Mouse (Mus musculus) midbrain, embryonic 12.5 days (tissue): ENCODE measurements around the gene Cyp3a13. TPM values are rescaled to one million over a fixed set of nuclear protein-coding genes. Genes with fewer than 3 reads are reported as not detected.
"Not testable (repeated sequence)": the region's sequence is repeated elsewhere in the genome, so short reads cannot be mapped to it uniquely, and the experiment has no call there.

Experiments used
- ATAC-seq: fragments of 200-750 bp; cut with Nextera tagmentation; 2 replicates; pipeline ENCODE4 v1.8.0; 2017; ENCODE audit warnings: low read depth, moderate TSS enrichment, moderate library complexity; ENCODE audit not compliant: low FRiP score
- H3K27ac ChIP-seq: fragments of 300-500 bp; sonication (generic); replicated peaks from 2 replicates; pipeline ENCODE4 v1.5.1; 2016; ENCODE audit warnings: mild to moderate bottlenecking
- H3K27me3 ChIP-seq: fragments of 300-500 bp; sonication (generic); 2 replicates; pipeline ENCODE4 v1.6.1; 2016; ENCODE audit warnings: mild to moderate bottlenecking
- H3K36me3 ChIP-seq: fragments of 300-500 bp; sonication (generic); 2 replicates; pipeline ENCODE4 v1.6.1; 2016
- H3K4me1 ChIP-seq: fragments of 300-500 bp; sonication (generic); 2 replicates; pipeline ENCODE4 v1.6.1; 2016
- H3K4me2 ChIP-seq: fragments of 300-500 bp; sonication (generic); replicated peaks from 2 replicates; pipeline ENCODE4 v1.6.1; 2016; ENCODE audit warnings: mild to moderate bottlenecking, moderate library complexity
- H3K4me3 ChIP-seq: fragments of 300-500 bp; sonication (generic); 2 replicates; pipeline ENCODE4 v1.5.1; 2016; ENCODE audit warnings: mild to moderate bottlenecking
- H3K9ac ChIP-seq: fragments of 300-500 bp; sonication (generic); replicated peaks from 2 replicates; pipeline ENCODE4 v1.6.1; 2016; ENCODE audit warnings: mild to moderate bottlenecking, moderate library complexity
- H3K9me3 ChIP-seq: fragments of 300-500 bp; sonication (generic); 2 replicates; pipeline ENCODE4 v1.6.1; 2016; ENCODE audit warnings: mild to moderate bottlenecking
- WGBS: fragments of 180-500 bp; shearing (Covaris S2); methylation state at CpG from one replicate; pipeline ENCODE4 v1.1.7; 2016; 5-methylcytosine and 5-hydroxymethylcytosine counted together
- polyA plus RNA-seq: library from polyadenylated mRNA; unstranded; fragments of >200 nt; fragmentation: Nextera tagmentation; extraction: Ambion mirVana; gene quantifications from 2 replicates; pipeline ENCODE4 v1.2.1, GENCODE M21; 2016

The Cyp3a13 gene
- polyA plus RNA-seq, 1 experiment from 2014 or later = not detected

DNA sequence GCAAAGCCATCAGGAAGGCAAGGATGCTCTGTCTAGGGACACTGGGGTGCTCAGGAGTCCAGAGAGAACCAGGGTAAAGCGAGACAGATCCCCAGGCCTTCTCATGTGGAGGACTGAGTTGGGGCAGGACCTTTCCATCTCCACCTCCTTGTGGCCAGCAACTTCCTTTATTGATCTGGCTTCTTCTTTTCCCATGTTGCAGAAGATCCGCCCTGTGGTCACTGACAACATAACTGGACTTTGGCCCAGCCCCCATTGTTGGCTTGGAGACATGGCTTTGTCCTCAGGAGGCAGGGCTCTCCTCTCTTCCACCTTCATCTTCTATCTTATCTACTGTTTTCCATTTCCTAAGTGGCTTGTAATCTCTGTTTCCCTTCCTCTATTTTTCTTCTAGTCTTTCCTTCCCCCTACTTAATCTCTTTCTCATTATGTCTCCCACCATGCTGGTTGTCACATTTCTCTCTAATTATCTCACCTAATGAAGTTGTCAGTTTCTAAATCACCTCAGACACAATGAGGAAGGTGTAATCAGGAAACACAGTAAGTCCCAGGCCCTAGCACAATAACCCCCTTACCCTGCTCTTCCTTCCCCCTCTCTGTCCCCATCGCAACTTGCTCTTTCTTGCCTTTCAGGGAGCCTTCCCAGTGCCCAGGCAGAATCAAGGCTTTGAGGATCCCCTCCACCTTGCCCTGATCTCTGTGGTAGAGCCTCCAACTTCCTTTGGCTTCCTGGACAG lies 49.6 kb downstream of the Cyp3a13 start, which contains the start of gene Pilrb2:
Gene Pilrb2 (minus strand): TSS at position 172 of the 737 bp plus-strand sequence.
- H3K27me3 ChIP-seq, ATAC-seq, H3K4me1 ChIP-seq, H3K27ac ChIP-seq, H3K9ac ChIP-seq, H3K4me3 ChIP-seq, H3K9me3 ChIP-seq, H3K4me2 ChIP-seq, H3K36me3 ChIP-seq: not testable (repeated sequence)
- WGBS = 76% methylated on average over 3 of the region's 3 CpGs

DNA sequence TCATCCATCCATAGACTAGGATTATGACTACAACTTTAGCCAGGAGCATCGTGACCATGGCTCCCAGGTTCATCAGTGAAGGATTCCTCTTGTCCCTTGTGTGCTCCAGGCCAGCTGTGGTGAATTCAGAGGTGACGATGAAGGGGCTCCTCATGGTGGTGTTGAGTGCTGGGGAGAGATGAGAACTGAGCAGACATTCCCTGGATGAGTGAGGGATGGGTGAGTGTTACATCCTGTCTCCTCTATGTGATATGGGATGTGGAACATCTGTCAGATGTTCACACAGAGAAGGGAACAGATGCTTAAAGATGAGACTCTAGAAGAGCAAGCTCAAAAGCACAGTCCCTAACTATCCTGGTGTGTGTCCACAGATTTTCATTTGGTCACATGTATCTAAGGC lies 52.8 kb downstream of the Cyp3a13 start:
- not testable (repeated sequence) for H3K4me3 ChIP-seq, H3K4me1 ChIP-seq, H3K36me3 ChIP-seq, H3K27ac ChIP-seq, ATAC-seq, H3K27me3 ChIP-seq, H3K9ac ChIP-seq, H3K4me2 ChIP-seq, H3K9me3 ChIP-seq
- 72% methylated on average over 2 of the region's 2 CpGs for WGBS

DNA sequence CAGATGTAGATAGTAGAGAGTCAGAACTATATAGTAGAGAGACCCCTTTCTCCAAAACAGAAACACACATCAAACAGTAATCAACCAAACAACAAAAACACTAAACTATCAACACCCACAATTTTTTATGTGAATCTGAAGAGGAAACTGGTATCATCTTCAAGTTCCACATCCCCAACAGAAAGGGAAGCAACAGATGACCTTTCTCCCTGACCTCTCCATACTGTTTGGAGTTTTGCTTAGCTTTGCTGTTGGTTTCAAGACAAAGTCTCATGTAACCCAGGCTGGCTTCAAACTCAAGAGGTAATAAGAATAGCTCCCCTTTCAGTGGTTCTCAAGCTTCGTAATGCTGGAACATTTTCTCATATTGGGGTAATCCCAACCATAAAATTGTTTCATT lies 57.4 kb downstream of the Cyp3a13 start:
- WGBS = 83% methylated on average over 1 of the region's 1 CpGs
- not testable (repeated sequence) for H3K4me3 ChIP-seq, H3K27ac ChIP-seq, H3K27me3 ChIP-seq, H3K36me3 ChIP-seq, H3K4me1 ChIP-seq, H3K9me3 ChIP-seq, ATAC-seq, H3K9ac ChIP-seq, H3K4me2 ChIP-seq

DNA sequence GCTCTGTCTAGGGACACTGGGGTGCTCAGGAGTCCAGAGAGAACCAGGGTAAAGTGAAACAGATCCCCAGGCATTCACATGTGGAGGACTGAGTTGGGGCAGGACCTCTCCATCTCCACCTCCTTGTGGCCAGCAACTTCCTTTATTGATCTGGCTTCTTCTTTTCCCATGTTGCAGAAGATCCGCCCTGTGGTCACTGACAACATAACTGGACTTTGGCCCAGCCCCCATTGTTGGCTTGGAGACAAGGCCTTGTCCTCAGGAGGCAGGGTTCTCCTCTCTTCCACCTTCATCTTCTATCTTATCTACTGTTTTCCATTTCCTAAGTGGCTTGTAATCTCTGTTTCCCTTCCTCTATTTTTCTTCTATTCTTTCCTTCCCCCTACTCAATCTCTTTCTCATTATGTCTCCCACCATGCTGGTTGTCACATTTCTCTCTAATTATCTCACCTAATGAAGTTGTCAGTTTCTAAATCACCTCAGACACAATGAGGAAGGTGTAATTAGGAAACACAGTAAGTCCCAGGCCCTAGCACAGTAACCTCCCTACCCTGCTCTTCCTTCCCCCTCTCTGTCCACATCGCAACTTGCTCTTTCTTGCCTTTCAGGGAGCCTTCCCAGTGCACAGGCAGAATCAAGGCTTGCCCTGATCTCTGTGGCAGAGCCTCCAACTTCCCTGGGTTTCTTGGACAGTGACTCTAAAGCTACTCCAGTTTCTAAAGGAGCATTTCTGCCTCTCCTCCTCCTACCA lies 63.3 kb downstream of the Cyp3a13 start, which contains the start of gene Pilrb1:
Gene Pilrb1 (minus strand): TSS at position 147 of the 751 bp plus-strand sequence.
- H3K36me3 ChIP-seq, H3K4me1 ChIP-seq, H3K9me3 ChIP-seq, ATAC-seq, H3K4me3 ChIP-seq, H3K27me3 ChIP-seq, H3K27ac ChIP-seq, H3K4me2 ChIP-seq, H3K9ac ChIP-seq: not testable (repeated sequence)
- 68% methylated on average over 2 of the region's 2 CpGs for WGBS

DNA sequence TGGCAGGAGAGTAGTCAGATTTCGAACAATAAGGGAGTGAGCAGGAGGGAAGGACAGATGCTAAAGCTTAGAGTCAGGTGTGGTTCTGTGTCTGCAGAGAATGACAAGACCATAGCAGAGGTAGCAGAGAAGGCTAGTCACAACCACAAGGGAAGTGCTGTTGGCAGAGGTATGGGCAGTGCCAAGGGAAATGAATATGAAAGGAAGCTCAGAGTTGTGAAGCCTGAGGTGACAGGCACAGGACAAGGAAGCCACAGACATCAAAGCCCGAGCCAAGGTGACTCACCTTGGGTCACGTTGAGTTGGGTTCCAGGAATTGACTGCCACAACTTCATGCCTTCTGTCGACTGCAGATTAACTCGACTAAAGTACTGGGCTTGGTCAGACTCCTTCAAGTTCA lies 64.5 kb downstream of the Cyp3a13 start:
- not testable (repeated sequence) for H3K4me2 ChIP-seq, H3K36me3 ChIP-seq, H3K27me3 ChIP-seq, ATAC-seq, H3K4me3 ChIP-seq, H3K9ac ChIP-seq, H3K27ac ChIP-seq, H3K9me3 ChIP-seq, H3K4me1 ChIP-seq
- 76% methylated on average over 5 of the region's 5 CpGs for whole genome bisulfite sequencing

DNA sequence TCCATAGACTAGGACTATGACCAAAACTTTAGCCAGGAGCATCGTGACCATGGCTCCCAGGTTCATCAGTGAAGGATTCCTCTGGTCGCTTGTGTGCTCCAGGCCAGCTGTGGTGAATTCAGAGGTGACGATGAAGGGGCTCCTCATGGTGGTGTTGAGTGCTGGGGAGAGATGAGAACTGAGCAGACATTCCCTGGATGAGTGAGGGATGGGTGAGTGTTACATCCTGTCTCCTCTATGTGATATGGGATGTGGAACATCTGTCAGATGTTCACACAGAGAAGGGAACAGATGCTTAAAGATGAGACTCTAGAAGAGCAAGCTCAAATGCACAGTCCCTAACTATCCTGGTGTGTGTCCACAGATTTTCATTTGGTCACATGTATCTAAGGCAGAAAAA lies 66.5 kb downstream of the Cyp3a13 start:
- not testable (repeated sequence) for H3K9me3 ChIP-seq, H3K4me1 ChIP-seq, H3K4me3 ChIP-seq, H3K27ac ChIP-seq, H3K27me3 ChIP-seq, H3K4me2 ChIP-seq, H3K36me3 ChIP-seq, ATAC-seq, H3K9ac ChIP-seq
- 75% methylated on average over 3 of the region's 3 CpGs for WGBS

DNA sequence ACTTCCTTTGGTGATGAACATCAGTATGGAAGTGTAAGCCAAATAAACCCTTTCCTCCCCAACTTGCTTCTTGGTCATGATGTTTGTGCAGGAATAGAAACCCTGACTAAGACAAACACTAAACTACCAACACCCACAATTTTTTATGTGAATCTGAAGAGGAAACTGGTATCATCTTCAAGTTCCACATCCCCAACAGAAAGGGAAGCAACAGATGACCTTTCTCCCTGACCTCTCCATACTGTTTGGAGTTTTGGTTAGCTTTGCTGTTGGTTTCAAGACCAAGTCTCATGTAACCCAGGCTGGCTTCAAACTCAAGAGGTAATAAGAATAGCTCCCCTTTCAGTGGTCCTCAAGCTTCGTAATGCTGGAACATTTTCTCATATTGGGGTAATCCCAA lies 71.1 kb downstream of the Cyp3a13 start:
- not testable (repeated sequence) for H3K4me1 ChIP-seq, ATAC-seq, H3K27ac ChIP-seq, H3K9me3 ChIP-seq, H3K4me2 ChIP-seq, H3K9ac ChIP-seq, H3K27me3 ChIP-seq, H3K4me3 ChIP-seq, H3K36me3 ChIP-seq
- whole genome bisulfite sequencing = 93% methylated on average over 1 of the region's 1 CpGs

Other genes starting within 250 kb of the Cyp3a13 start
- gene Agfg2, start 236.9 kb downstream of the Cyp3a13 start, polyA plus RNA-seq = 25.9 and 29.0 TPM in 2 replicates
- gene Nyap1, start 180.0 kb downstream of the Cyp3a13 start, polyA plus RNA-seq = 22.1 TPM in 2 replicates
- gene Tsc22d4, start 175.9 kb downstream of the Cyp3a13 start, polyA plus RNA-seq = 68.4 and 71.4 TPM in 2 replicates
- 67.7 and 73.0 TPM in 2 replicates for gene Ppp1r35, start 142.8 kb downstream of the Cyp3a13 start, polyA plus RNA-seq
- gene Mepce, start 134.0 kb downstream of the Cyp3a13 start, polyA plus RNA-seq = 12.1 and 13.7 TPM in 2 replicates
- 14.9 and 17.9 TPM in 2 replicates for gene Zcwpw1, start 133.8 kb downstream of the Cyp3a13 start, polyA plus RNA-seq
- 0.29 and 0.33 TPM in 2 replicates for gene Pilra, start 85.3 kb downstream of the Cyp3a13 start, polyA plus RNA-seq
- not detected in 2 replicates for gene Pilrb1, start 63.5 kb downstream of the Cyp3a13 start, polyA plus RNA-seq
- not detected in 2 replicates for gene Pilrb2, start 49.8 kb downstream of the Cyp3a13 start, polyA plus RNA-seq
- 0.15 TPM in 1 of 2 replicates, not detected in the other for gene Gjc3, start 41.5 kb upstream of the Cyp3a13 start, polyA plus RNA-seq
- gene Azgp1, start 59.9 kb upstream of the Cyp3a13 start, polyA plus RNA-seq = not detected in 2 replicates
- gene Smok3a, start 99.6 kb upstream of the Cyp3a13 start, polyA plus RNA-seq = not detected in 2 replicates
- gene Smok3b, start 99.8 kb upstream of the Cyp3a13 start, polyA plus RNA-seq = not detected in 2 replicates
- gene Smok3c, start 131.6 kb upstream of the Cyp3a13 start, polyA plus RNA-seq = not detected in 2 replicates
- 39.6 and 43.0 TPM in 2 replicates for gene Zkscan1, start 163.5 kb upstream of the Cyp3a13 start, polyA plus RNA-seq
- 109 TPM in 2 replicates for gene Zscan21, start 195.3 kb upstream of the Cyp3a13 start, polyA plus RNA-seq
- gene Zfp113, start 234.1 kb upstream of the Cyp3a13 start, polyA plus RNA-seq = 46.3 and 47.0 TPM in 2 replicates
- gene Cops6, start 239.5 kb upstream of the Cyp3a13 start, polyA plus RNA-seq = 280 and 295 TPM in 2 replicates